Mouse (Mus musculus) CH12.LX (cell line): Measurements from ENCODE around the gene Ywhag. TPM values are rescaled to one million over a fixed set of nuclear protein-coding genes. Genes with fewer than 3 reads are reported as not detected.

Experiments used
- DNase-seq: peaks from one replicate; pipeline ENCODE4 v3.0.0-alpha.2; 2013; ENCODE audit errors: extremely low read depth
- H3K27ac ChIP-seq: 2 replicates; pipeline ENCODE4 v1.5.1; 2012; ENCODE audit warnings: low read depth, mild to moderate bottlenecking, control low read depth, moderate library complexity; ENCODE audit not compliant: insufficient read depth
- H3K27me3 ChIP-seq: replicated peaks from 2 replicates; pipeline ENCODE3; 2012; ENCODE audit warnings: inconsistent platforms
- H3K36me3 ChIP-seq, 2 experiments: replicated peaks in 1 of 2; 2 replicates each; pipeline versions ENCODE3 to v1.6.1; 2012; ENCODE audit warnings: inconsistent platforms in 1 of 2, low read length in 1 of 2, mild to moderate bottlenecking in 1 of 2, mixed read lengths in 1 of 2, moderate library complexity in 1 of 2; ENCODE audit not compliant: control insufficient read depth in 1 of 2, insufficient read depth in 1 of 2
- H3K4me1 ChIP-seq, 2 experiments: 2 replicates each; pipeline ENCODE4 v1.6.1; 2012; ENCODE audit warnings: inconsistent platforms in 1 of 2, moderate library complexity in 1 of 2; ENCODE audit not compliant: insufficient read depth in 2 of 2, control insufficient read depth in 1 of 2
- H3K4me2 ChIP-seq: 2 replicates; pipeline ENCODE4 v1.6.1; 2012; ENCODE audit warnings: low read depth, mild to moderate bottlenecking, control low read depth; ENCODE audit not compliant: poor library complexity, insufficient read depth, severe bottlenecking
- H3K4me3 ChIP-seq, 3 experiments: fragments of 150-350 bp in 1 of 3; sonication (generic) in 1 of 3; replicated peaks in 1 of 3; 2 replicates each; pipeline versions ENCODE3 to v1.5.1; 2011 to 2012; ENCODE audit warnings: low read depth in 2 of 3, low read length in 2 of 3, mild to moderate bottlenecking in 2 of 3, moderate library complexity in 2 of 3, control low read depth in 1 of 3, improper control_type of control experiment in 1 of 3, inconsistent platforms in 1 of 3, mixed read lengths in 1 of 3; ENCODE audit not compliant: poor library complexity in 1 of 3
- H3K79me2 ChIP-seq: replicated peaks from 2 replicates; pipeline ENCODE4 v1.6.1; 2012; ENCODE audit warnings: mild to moderate bottlenecking, moderate library complexity; ENCODE audit not compliant: control insufficient read depth, poor library complexity, insufficient read depth, severe bottlenecking; ENCODE audit errors: extremely low read depth
- H3K9ac ChIP-seq: 2 replicates; pipeline ENCODE4 v1.6.1; 2012; ENCODE audit warnings: low read depth, mild to moderate bottlenecking, control low read depth, moderate library complexity; ENCODE audit not compliant: insufficient read depth
- H3K9me3 ChIP-seq: replicated peaks from 2 replicates; pipeline ENCODE3; 2012; ENCODE audit warnings: low read length, inconsistent platforms, mixed read lengths
- HCFC1 ChIP-seq: IDR thresholded peaks from 2 replicates; pipeline ENCODE4 v1.6.1; 2012; ENCODE audit warnings: low read depth, mild to moderate bottlenecking, inconsistent platforms, low read length, improper control_type of control experiment
- KAT2A ChIP-seq: IDR thresholded peaks from 2 replicates; pipeline ENCODE4 v1.6.1; 2012; ENCODE audit warnings: low read length, improper control_type of control experiment, inconsistent platforms; ENCODE audit not compliant: insufficient replicate concordance
- MAX ChIP-seq: IDR thresholded peaks from 2 replicates; pipeline ENCODE4 v1.6.1; 2011; ENCODE audit warnings: low read length, improper control_type of control experiment
- NELFE ChIP-seq: IDR thresholded peaks from 2 replicates; pipeline ENCODE4 v1.6.1; 2011; ENCODE audit warnings: low read depth, low read length, improper control_type of control experiment
- RCOR1 ChIP-seq: conservative IDR thresholded peaks from 2 replicates; pipeline ENCODE4 v1.6.1; 2012; ENCODE audit warnings: low read depth, mild to moderate bottlenecking, inconsistent platforms, low read length, improper control_type of control experiment
- USF2 ChIP-seq: conservative IDR thresholded peaks from 2 replicates; pipeline ENCODE4 v1.6.1; 2011; ENCODE audit warnings: low read depth, low read length, improper control_type of control experiment
- ZNF384 ChIP-seq: IDR thresholded peaks from 2 replicates; pipeline ENCODE4 v1.6.1; 2012; ENCODE audit warnings: low read depth, low read length, improper control_type of control experiment, inconsistent platforms
- dilution Hi-C: fragments of 300-500 bp; cut with MboI; formaldehyde crosslinking; loops from 2 replicates; pipeline ENCODE4 v1.14.3; 2020; ENCODE audit warnings: low sequenced_read_pairs; ENCODE audit not compliant: extremely low pct_unique_long_range_greater_than_20kb, extremely low pct_ligation_motif_present
- in situ Hi-C: fragments of 300-500 bp; cut with MboI; formaldehyde crosslinking; loops from 3 replicates; pipeline ENCODE4 v1.14.3; 2019; ENCODE audit warnings: low sequenced_read_pairs, low pct_ligation_motif_present, low pct_unique_long_range_greater_than_20kb, mixed read lengths
- polyA plus RNA-seq: library from polyadenylated mRNA; unstranded; fragments of >175 nt; gene quantifications from 2 replicates; pipeline ENCODE4 v1.2.1, GENCODE M21; 2012; ENCODE audit warnings: low read depth; ENCODE audit not compliant: insufficient read length
- total RNA-seq, 2 experiments: library from RNA; depleted of rRNA; stranded (reverse); fragments of 300-350 nt in 1 of 2; fragments of >200 nt in 1 of 2; gene quantifications; 2 replicates each; pipeline ENCODE4 v1.2.3; 2012 to 2014

Ywhag gene
- total and polyA plus RNA-seq, 3 experiments, result 55.3 to 239 (median 77.3) TPM

- in situ Hi-C loops, result no loop called here
- no peak overlapping the region for H3K4me2 ChIP-seq
Observed at GRCm38 (mm10) chr5:135888405-135889215, 45.8 kb downstream of the Ywhag start.

GRCm38 (mm10) chr5:135887675-135888102 is 46.7 kb downstream of the Ywhag start, which contains the start of gene Hspb1:
Gene Hspb1 (plus strand): TSS chr5:135887919.
- no peaks in the 10 kb centered on the region for H3K9me3 ChIP-seq
- DNase-seq, result no peak
- H3K36me3 ChIP-seq, result no peaks in the 10 kb centered on the region
- no peak within 1 kb of the TSS for H3K4me3 ChIP-seq
- in situ Hi-C loops, result no loop called here
- H3K79me2 ChIP-seq, result no peaks in the 10 kb centered on the region
- dilution Hi-C loops, result no loop called here
- TF ChIP-seq NELFE (no peak), ZNF384 (no peak), KAT2A (no peak), RCOR1 (no peak)
- TF ChIP-seq, all 38 proteins: peak for 0
- Histone ChIP-seq H3K4me2 (no peak within 1 kb of the TSS), H3K4me1 (peaks cover 0 to 5% of the 10 kb centered on the region in 2 experiments; a peak in 2 of 4 replicates), H3K9ac (no peak within 1 kb of the TSS), H3K27me3 (peaks cover 21% of the 10 kb centered on the region), H3K27ac (no peak within 1 kb of the TSS)

More at GRCm38 (mm10) chr5:135888405-135889215, 45.8 kb downstream of the Ywhag start:
- no peak for TF ChIP-seq HCFC1
- TF ChIP-seq USF2, result no peak
- no peak for TF ChIP-seq MAX
- dilution Hi-C loops, result no loop called here
- Histone ChIP-seq H3K9ac (no peak overlapping the region), H3K27ac (no peak overlapping the region), H3K79me2 (no peaks in the 10 kb centered on the region), H3K4me1 (peaks cover 3 to 14% of the 10 kb centered on the region in 2 experiments), H3K9me3 (no peaks in the 10 kb centered on the region), H3K4me3 (no peak overlapping the region), H3K36me3 (no peaks in the 10 kb centered on the region), H3K27me3 (peaks cover 21% of the 10 kb centered on the region)
- no peak for DNase-seq

- Histone ChIP-seq H3K27ac (no peak overlapping the region), H3K4me2 (no peak overlapping the region), H3K9me3 (no peaks in the 10 kb centered on the region), H3K4me3 (no peak overlapping the region), H3K36me3 (no peaks in the 10 kb centered on the region), H3K4me1 (no peaks in the 10 kb centered on the region), H3K27me3 (peaks cover 18% of the 10 kb centered on the region), H3K79me2 (no peaks in the 10 kb centered on the region), H3K9ac (no peak overlapping the region)
- dilution Hi-C loops, result no loop called here
- DNase-seq, result no peak
- no peak for TF ChIP-seq HCFC1
- in situ Hi-C loops, result no loop called here
Observed at GRCm38 (mm10) chr5:135884641-135885040, 49.8 kb downstream of the Ywhag start.
